Mouse (Mus musculus) megakaryocyte progenitor cell, adult 5-6 weeks (primary cell): ENCODE data around the gene Pi4ka. TPM values are rescaled to one million over a fixed set of nuclear protein-coding genes. Genes with fewer than 3 reads are reported as not detected.

Experiments
- ATAC-seq: replicated peaks from 2 replicates; pipeline ENCODE4 v1.8.0; 2016; ENCODE audit warnings: mild to moderate bottlenecking, moderate TSS enrichment, inconsistent platforms; ENCODE audit not compliant: poor library complexity
- total RNA-seq, 2 experiments: library from RNA; stranded (forward) in 1 of 2; stranded (reverse) in 1 of 2; fragments of 157-497, 149-512 nt in 1 of 2; fragments of 200-1000 nt in 1 of 2; gene quantifications; 2 replicates each; pipeline versions ENCODE4 v1.2.3 to v1.2.4; 2015 to 2017

The Pi4ka gene
- total RNA-seq, 2 experiments from 2014 or later = 39.4 to 58.1 TPM

GRCm38 (mm10) chr16:17276164-17277151 lies 129.7 kb downstream of the Pi4ka start:
- ATAC-seq = peak; percentile 93

GRCm38 (mm10) chr16:17275721-17276120 lies 130.4 kb downstream of the Pi4ka start, which contains the start of gene Tmem191c:
TSS of gene Tmem191c (plus strand) at chr16:17276077.
- no peak for ATAC-seq

GRCm38 (mm10) chr16:17271856-17272255 lies 134.3 kb downstream of the Pi4ka start:
- ATAC-seq = no peak

- peak; percentile 56; the same call in 1 of the 2 replicates for ATAC-seq
These were observed 135.0 kb downstream of the Pi4ka start for GRCm38 (mm10) chr16:17271124-17271523.

- ATAC-seq = peak; percentile 71
These were observed 136.2 kb downstream of the Pi4ka start for GRCm38 (mm10) chr16:17269872-17270271.

- peak; percentile 33 for ATAC-seq
These were observed 138.2 kb downstream of the Pi4ka start for GRCm38 (mm10) chr16:17267937-17268336.

- ATAC-seq = no peak
These were observed 140.0 kb downstream of the Pi4ka start for GRCm38 (mm10) chr16:17266113-17266512.

GRCm38 (mm10) chr16:17261341-17261740 lies 144.8 kb downstream of the Pi4ka start:
- no peak for ATAC-seq

- no peak for ATAC-seq
These were observed 147.2 kb downstream of the Pi4ka start for GRCm38 (mm10) chr16:17258917-17259316.

- peak; percentile 48 for ATAC-seq
These were observed 148.7 kb downstream of the Pi4ka start for GRCm38 (mm10) chr16:17257359-17257821.

GRCm38 (mm10) chr16:17255270-17255669 lies 150.8 kb downstream of the Pi4ka start:
- ATAC-seq = no peak

- ATAC-seq = no peak
These were observed 152.0 kb downstream of the Pi4ka start for GRCm38 (mm10) chr16:17254005-17254597.

GRCm38 (mm10) chr16:17252841-17253240 lies 153.3 kb downstream of the Pi4ka start:
- ATAC-seq = no peak

GRCm38 (mm10) chr16:17252086-17252726 lies 153.9 kb downstream of the Pi4ka start:
- peak; percentile 67 for ATAC-seq

- peak; percentile 10 for ATAC-seq
These were observed 154.6 kb downstream of the Pi4ka start for GRCm38 (mm10) chr16:17251539-17251938.

- peak; percentile 73 for ATAC-seq
These were observed 157.0 kb downstream of the Pi4ka start for GRCm38 (mm10) chr16:17249135-17249534.

GRCm38 (mm10) chr16:17247727-17248126 lies 158.4 kb downstream of the Pi4ka start:
- no peak for ATAC-seq

GRCm38 (mm10) chr16:17244996-17245395 lies 161.1 kb downstream of the Pi4ka start:
- no peak for ATAC-seq

- ATAC-seq = no peak
These were observed 162.4 kb downstream of the Pi4ka start for GRCm38 (mm10) chr16:17243731-17244130.

- ATAC-seq = peak; percentile 16; the same call in 1 of the 2 replicates
These were observed 166.7 kb downstream of the Pi4ka start for GRCm38 (mm10) chr16:17239409-17239808.

- peak; percentile 70 for ATAC-seq
These were observed 168.5 kb downstream of the Pi4ka start for GRCm38 (mm10) chr16:17237634-17238033.
